Mouse (Mus musculus) limb, embryonic 12.5 days (tissue): Measurements from ENCODE around the gene Sav1. TPM values are rescaled to one million over a fixed set of nuclear protein-coding genes. Genes with fewer than 3 reads are reported as not detected.
A peak's percentile ranks its signal among the peaks of the same experiment; 100 is the strongest.

Experiments used
- ATAC-seq: fragments of 200-750 bp; cut with Nextera tagmentation; 2 replicates; pipeline ENCODE4 v1.8.0; 2017; ENCODE audit warnings: low read depth, moderate TSS enrichment; ENCODE audit not compliant: insufficient number of reproducible peaks, insufficient read depth, low FRiP score, low TSS enrichment
- H3K27ac ChIP-seq: fragments of 300-500 bp; sonication (generic); 2 replicates; pipeline ENCODE4 v1.5.1; 2016; ENCODE audit warnings: mild to moderate bottlenecking, moderate library complexity
- H3K27me3 ChIP-seq: fragments of 300-500 bp; sonication (generic); 2 replicates; pipeline ENCODE4 v1.6.1; 2016; ENCODE audit warnings: mild to moderate bottlenecking, moderate library complexity
- H3K36me3 ChIP-seq: fragments of 300-500 bp; sonication (generic); 2 replicates; pipeline ENCODE4 v1.6.1; 2016; ENCODE audit warnings: mild to moderate bottlenecking, moderate library complexity
- H3K4me1 ChIP-seq: fragments of 300-500 bp; sonication (generic); replicated peaks from 2 replicates; pipeline ENCODE4 v1.6.1; 2016
- H3K4me2 ChIP-seq: fragments of 300-500 bp; sonication (generic); 2 replicates; pipeline ENCODE4 v1.6.1; 2016; ENCODE audit warnings: mild to moderate bottlenecking, moderate library complexity
- H3K4me3 ChIP-seq: fragments of 300-500 bp; sonication (generic); replicated peaks from 2 replicates; pipeline ENCODE4 v1.5.1; 2016; ENCODE audit warnings: mild to moderate bottlenecking
- H3K9ac ChIP-seq: fragments of 300-500 bp; sonication (generic); replicated peaks from 2 replicates; pipeline ENCODE4 v1.6.1; 2016; ENCODE audit warnings: mild to moderate bottlenecking, moderate library complexity
- H3K9me3 ChIP-seq: fragments of 300-500 bp; sonication (generic); 2 replicates; pipeline ENCODE4 v1.6.1; 2016; ENCODE audit warnings: mild to moderate bottlenecking, moderate library complexity
- WGBS: fragments of 180-500 bp; shearing (Covaris S2); methylation state at CpG from one replicate; pipeline ENCODE4 v1.1.7; 2016; 5-methylcytosine and 5-hydroxymethylcytosine counted together
- polyA plus RNA-seq: library from polyadenylated mRNA; unstranded; fragments of >200 nt; fragmentation: Nextera tagmentation; extraction: Ambion mirVana; gene quantifications from 2 replicates; pipeline ENCODE4 v1.2.1, GENCODE M21; 2016

The Sav1 gene
- 12.2 and 13.3 TPM in 2 replicates for polyA plus RNA-seq

DNA sequence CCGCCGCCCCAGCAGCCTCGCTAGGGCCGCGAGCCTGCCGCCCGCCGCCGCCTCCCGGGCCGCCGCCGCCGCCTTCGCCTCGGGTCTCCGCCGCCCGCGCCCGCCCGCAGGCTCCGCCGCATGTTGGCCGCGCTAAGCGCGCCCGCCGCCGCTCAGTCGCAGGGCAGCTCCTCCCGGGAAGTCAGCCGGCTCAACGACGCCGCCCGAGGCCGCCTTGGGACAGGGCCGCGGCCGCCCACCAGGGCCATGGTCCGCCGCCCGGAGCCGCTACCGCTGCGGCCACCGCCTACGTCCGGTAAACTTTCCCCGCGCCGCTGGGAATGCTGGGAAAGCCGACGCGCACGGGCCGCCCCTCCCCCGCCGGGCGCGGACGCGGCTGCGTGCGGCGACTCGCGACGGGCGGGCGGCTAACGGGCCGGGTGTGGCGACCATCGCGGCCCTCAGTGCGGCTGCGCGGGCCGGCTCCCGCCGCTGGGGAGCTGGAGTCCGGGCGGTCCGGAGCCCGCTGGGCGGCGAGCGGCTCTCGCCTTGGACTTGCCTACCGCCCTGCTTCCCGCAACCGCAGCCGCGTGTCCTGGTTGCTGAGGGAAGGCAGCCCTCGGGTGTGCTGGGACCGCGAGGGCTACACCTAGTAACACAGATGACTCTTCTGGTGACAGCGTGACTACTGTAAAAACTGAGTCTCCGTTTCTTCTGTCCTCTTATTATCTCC, at the start of gene Sav1:
TSS of gene Sav1 (minus strand) at position 217 of the 712 bp plus-strand sequence.
- peak within 1 kb of the TSS; percentile 95 for H3K9ac ChIP-seq
- under 1% methylated on average over 95 of the region's 102 CpGs for WGBS
- peaks cover 25% of the 10 kb centered on the region for H3K36me3 ChIP-seq
- H3K27me3 ChIP-seq, result no peaks in the 10 kb centered on the region
- peak within 1 kb of the TSS; percentile 86 for H3K4me3 ChIP-seq
- ATAC-seq, result peak; percentile 85
- no peaks in the 10 kb centered on the region for H3K9me3 ChIP-seq
- peaks cover 8% of the 10 kb centered on the region for H3K4me1 ChIP-seq
- peak within 1 kb of the TSS; percentile 92 for H3K27ac ChIP-seq
- peak within 1 kb of the TSS; percentile 66 for H3K4me2 ChIP-seq

DNA sequence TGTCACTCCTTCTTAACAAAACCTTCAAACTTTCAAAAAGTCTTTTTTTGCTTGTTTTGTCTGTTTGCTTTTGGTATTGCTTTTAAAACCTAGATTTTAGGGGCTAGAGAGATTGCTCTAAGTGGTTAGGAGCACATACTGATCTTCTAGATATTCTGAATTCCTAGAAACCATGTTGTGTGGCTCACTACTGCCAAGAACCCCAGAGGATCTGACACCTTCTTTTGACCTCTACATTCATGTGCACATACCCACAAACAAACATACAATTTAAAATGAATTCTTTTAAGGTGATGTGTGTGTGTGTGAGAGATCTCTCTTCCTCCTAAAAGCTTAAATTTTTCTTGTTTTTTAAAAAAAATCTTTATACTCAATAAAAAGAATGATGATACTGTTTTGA, 39.4 kb upstream of the Sav1 start:
- Histone ChIP-seq H3K36me3 (peaks cover 44% of the 10 kb centered on the region), H3K27ac (no peak overlapping the region), H3K4me3 (no peak overlapping the region), H3K4me1 (no peaks in the 10 kb centered on the region), H3K27me3 (no peaks in the 10 kb centered on the region), H3K4me2 (no peak overlapping the region), H3K9me3 (no peaks in the 10 kb centered on the region), H3K9ac (no peak overlapping the region)
- no peak for ATAC-seq

DNA sequence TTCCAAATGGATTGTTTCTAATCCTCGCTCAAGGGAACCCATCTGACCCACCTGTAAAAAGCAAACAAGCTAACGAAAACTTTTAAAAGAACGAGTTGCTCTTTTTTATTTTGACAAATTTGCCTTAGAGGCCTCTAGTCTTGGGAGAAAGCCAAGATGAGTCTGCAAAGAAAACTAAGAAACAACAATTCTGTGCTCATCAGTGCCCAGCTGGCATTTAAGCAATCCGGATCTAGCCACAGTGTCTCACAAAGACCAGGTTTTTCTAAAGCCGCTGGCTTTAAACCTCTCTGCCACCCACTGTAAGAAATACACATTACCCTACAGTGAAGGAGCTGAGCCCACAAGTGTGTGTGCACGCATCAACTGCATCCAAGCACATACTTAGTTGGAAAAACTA, 38.6 kb upstream of the Sav1 start:
- Histone ChIP-seq H3K4me3 (no peak overlapping the region), H3K27ac (no peak overlapping the region), H3K9me3 (no peaks in the 10 kb centered on the region), H3K4me1 (no peaks in the 10 kb centered on the region), H3K27me3 (no peaks in the 10 kb centered on the region), H3K9ac (no peak overlapping the region), H3K36me3 (peaks cover 48% of the 10 kb centered on the region), H3K4me2 (no peak overlapping the region)
- WGBS, result 93% methylated on average over 6 of the region's 6 CpGs
- no peak for ATAC-seq

GRCm38 (mm10) chr12:70023580-70023979, 36.8 kb upstream of the Sav1 start:
- Histone ChIP-seq H3K36me3 (peaks cover 55% of the 10 kb centered on the region), H3K9me3 (no peaks in the 10 kb centered on the region), H3K27ac (no peak overlapping the region), H3K9ac (no peak overlapping the region), H3K27me3 (no peaks in the 10 kb centered on the region), H3K4me2 (no peak overlapping the region), H3K4me3 (no peak overlapping the region), H3K4me1 (no peaks in the 10 kb centered on the region)
- ATAC-seq, result no peak
- 93% methylated on average over 4 of the region's 4 CpGs for WGBS

- Histone ChIP-seq H3K9ac (no peak overlapping the region), H3K36me3 (peaks cover 40% of the 10 kb centered on the region), H3K27ac (no peak overlapping the region), H3K4me3 (no peak overlapping the region), H3K4me1 (no peaks in the 10 kb centered on the region), H3K9me3 (no peaks in the 10 kb centered on the region), H3K4me2 (no peak overlapping the region), H3K27me3 (no peaks in the 10 kb centered on the region)
- no peak for ATAC-seq
- 80% methylated on average over 4 of the region's 4 CpGs for whole genome bisulfite sequencing
These were observed 31.4 kb upstream of the Sav1 start for GRCm38 (mm10) chr12:70018153-70018552.

DNA sequence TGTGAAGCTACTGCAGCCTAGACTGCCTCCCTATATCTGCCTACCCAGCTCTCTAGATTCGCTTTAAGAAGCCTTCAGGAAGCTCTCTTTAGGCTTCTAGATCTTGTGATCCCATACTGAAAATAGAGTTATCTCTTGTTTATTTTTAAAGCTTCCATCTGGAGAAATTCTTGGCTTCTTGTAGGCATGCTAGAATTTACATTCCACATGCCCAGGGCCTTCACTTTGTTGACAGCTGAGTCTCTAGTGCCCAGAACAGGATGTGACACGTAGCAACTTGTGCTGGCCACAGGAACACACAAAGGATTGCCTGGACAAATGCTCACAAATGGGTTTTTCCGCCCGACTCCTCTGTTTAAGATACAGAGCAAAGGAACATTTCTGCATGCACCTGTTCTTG, 29.1 kb upstream of the Sav1 start:
- Histone ChIP-seq H3K36me3 (peaks cover 38% of the 10 kb centered on the region), H3K27ac (no peak overlapping the region), H3K4me2 (no peak overlapping the region), H3K4me1 (no peaks in the 10 kb centered on the region), H3K4me3 (no peak overlapping the region), H3K9ac (no peak overlapping the region), H3K27me3 (no peaks in the 10 kb centered on the region), H3K9me3 (0 out of 2 replicates have a peak, but pooled peaks cover 2% of the 10 kb centered on the region)
- ATAC-seq, result no peak
- 78% methylated on average over 4 of the region's 4 CpGs for WGBS

GRCm38 (mm10) chr12:70011681-70012080, 24.9 kb upstream of the Sav1 start:
- H3K9ac ChIP-seq, result no peak overlapping the region

GRCm38 (mm10) chr12:70010356-70010755, 23.6 kb upstream of the Sav1 start:
- WGBS, result 94% methylated on average over 4 of the region's 4 CpGs
- no peak overlapping the region for H3K27ac ChIP-seq
- H3K9ac ChIP-seq, result no peak overlapping the region
- no peak overlapping the region for H3K4me3 ChIP-seq
- H3K4me2 ChIP-seq, result no peak overlapping the region
- peaks cover 17% of the 10 kb centered on the region for H3K36me3 ChIP-seq
- no peaks in the 10 kb centered on the region for H3K27me3 ChIP-seq
- no peaks in the 10 kb centered on the region for H3K4me1 ChIP-seq
- 0 out of 2 replicates have a peak, but pooled peaks cover 6% of the 10 kb centered on the region for H3K9me3 ChIP-seq
- no peak for ATAC-seq

More at GRCm38 (mm10) chr12:70011681-70012080, 24.9 kb upstream of the Sav1 start:
- no peak overlapping the region for H3K27ac ChIP-seq
- 0 out of 2 replicates have a peak, but pooled peaks cover 6% of the 10 kb centered on the region for H3K9me3 ChIP-seq
- peaks cover 17% of the 10 kb centered on the region for H3K36me3 ChIP-seq
- H3K4me3 ChIP-seq, result no peak overlapping the region
- WGBS, result 79% methylated on average over 5 of the region's 5 CpGs
- no peaks in the 10 kb centered on the region for H3K27me3 ChIP-seq
- no peak for ATAC-seq
- no peak overlapping the region for H3K4me2 ChIP-seq
- no peaks in the 10 kb centered on the region for H3K4me1 ChIP-seq

- Histone ChIP-seq H3K9me3 (no peaks in the 10 kb centered on the region), H3K27me3 (no peaks in the 10 kb centered on the region), H3K4me3 (no peak overlapping the region), H3K4me2 (no peak overlapping the region), H3K4me1 (no peaks in the 10 kb centered on the region), H3K9ac (no peak overlapping the region), H3K27ac (no peak overlapping the region), H3K36me3 (no peaks in the 10 kb centered on the region)
- 79% methylated on average over 4 of the region's 4 CpGs for WGBS
- no peak for ATAC-seq
These were observed 18.3 kb upstream of the Sav1 start for GRCm38 (mm10) chr12:70005103-70005502.

- H3K9ac ChIP-seq, result no peak overlapping the region
- H3K27me3 ChIP-seq, result no peaks in the 10 kb centered on the region
- no peak for ATAC-seq
- H3K4me2 ChIP-seq, result no peak overlapping the region
- H3K4me1 ChIP-seq, result no peaks in the 10 kb centered on the region; the same call in 1 of the 2 replicates
- WGBS, result 83% methylated on average over 13 of the region's 13 CpGs
- H3K4me3 ChIP-seq, result no peak overlapping the region
- H3K27ac ChIP-seq, result no peak overlapping the region
- no peaks in the 10 kb centered on the region for H3K36me3 ChIP-seq
- no peaks in the 10 kb centered on the region for H3K9me3 ChIP-seq
These were observed 11.6 kb upstream of the Sav1 start for GRCm38 (mm10) chr12:69998186-69998983.

DNA sequence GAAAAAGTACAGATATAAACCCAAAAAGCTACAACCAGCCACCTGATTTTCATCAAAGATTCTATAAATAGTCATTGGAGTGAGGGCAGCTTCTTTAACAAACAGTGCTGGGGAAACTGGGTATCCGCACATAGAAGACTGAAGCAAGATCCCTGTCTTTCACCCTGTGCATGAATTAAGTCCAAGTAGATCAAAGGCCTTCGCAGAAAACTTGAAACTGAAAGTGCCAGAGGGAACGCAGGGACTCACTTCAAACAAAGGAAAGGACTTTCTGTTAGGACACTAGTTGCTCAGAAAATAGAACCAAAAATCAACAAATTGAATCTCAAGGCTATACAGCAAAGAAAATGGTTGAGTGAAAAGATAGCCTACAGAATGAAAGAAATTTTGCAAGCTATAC, 8.6 kb upstream of the Sav1 start:
- Histone ChIP-seq H3K4me1 (no peaks in the 10 kb centered on the region; the same call in 1 of the 2 replicates), H3K27ac (no peak overlapping the region), H3K9ac (no peak overlapping the region), H3K27me3 (no peaks in the 10 kb centered on the region), H3K9me3 (no peaks in the 10 kb centered on the region), H3K4me3 (no peak overlapping the region), H3K4me2 (no peak overlapping the region), H3K36me3 (no peaks in the 10 kb centered on the region)
- WGBS, result 55% methylated on average over 3 of the region's 3 CpGs
- no peak for ATAC-seq
